Mouse (Mus musculus) T-helper 2 cell (primary cell): ENCODE results near the gene Wasf3.
"Not testable (repeated sequence)": the region's sequence is repeated elsewhere in the genome, so short reads cannot be mapped to it uniquely, and the experiment has no call there.

Experiments
- in situ Hi-C: fragments of 300-600 bp; cut with MboI, MseI; formaldehyde crosslinking; loops from one replicate; pipeline ENCODE4 v1.15.1; 2025; ENCODE audit warnings: high pct_unique_total_duplicates

Wasf3 gene

DNA sequence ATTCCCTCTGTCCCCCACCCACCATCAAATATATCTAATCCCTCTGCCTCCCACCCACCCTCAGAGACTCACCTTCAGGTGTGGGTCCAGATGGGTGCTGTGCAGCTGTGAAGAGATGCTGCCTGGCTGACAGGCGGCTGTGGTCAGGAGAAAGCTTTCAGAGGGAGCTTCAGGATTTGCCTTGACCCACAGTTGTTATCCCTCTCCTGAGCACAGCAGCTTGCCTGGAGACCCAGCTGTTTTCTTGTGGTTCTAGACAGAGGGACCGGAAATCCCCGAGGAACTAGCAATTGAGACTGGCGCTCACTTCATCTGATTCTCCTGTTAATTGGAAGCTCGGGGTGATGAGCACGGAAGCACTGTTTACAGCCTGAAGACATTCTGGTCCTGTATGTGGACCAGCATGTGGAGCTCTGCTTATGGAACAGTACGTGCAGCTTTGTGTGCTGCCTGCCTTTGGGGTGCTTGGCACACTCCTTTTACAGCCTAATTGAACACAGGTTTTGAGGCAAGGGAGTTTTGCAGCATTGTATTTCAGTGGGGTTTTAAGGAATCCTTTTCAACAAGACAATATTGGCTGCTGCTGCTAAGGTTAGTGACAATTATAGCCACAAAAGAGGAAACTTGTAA, 54.5 kb downstream of the Wasf3 start:
- in situ Hi-C loops = no loop called here

DNA sequence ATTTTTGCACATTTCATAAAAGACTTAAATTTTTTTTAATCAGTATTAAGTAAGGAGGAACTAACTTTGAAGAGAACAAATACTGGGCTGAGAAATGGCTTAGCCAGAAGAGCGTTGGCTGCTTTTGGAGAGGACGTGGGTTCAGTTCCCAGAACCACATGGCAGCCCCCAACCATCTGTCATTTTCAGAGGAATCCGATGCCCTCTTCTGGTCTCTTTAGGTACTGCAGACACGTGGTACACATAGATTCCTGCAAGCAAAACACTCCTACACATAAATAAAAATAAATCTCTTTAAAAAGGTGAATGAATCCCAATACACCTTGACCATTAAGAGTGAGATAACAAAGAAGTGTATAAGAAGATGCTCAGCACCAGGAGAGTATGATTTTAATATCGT, 55.5 kb downstream of the Wasf3 start:
- in situ Hi-C loops = no loop called here

GRCm38 (mm10) chr5:146442767-146443166, 58.0 kb downstream of the Wasf3 start:
- in situ Hi-C loops = no loop called here

DNA sequence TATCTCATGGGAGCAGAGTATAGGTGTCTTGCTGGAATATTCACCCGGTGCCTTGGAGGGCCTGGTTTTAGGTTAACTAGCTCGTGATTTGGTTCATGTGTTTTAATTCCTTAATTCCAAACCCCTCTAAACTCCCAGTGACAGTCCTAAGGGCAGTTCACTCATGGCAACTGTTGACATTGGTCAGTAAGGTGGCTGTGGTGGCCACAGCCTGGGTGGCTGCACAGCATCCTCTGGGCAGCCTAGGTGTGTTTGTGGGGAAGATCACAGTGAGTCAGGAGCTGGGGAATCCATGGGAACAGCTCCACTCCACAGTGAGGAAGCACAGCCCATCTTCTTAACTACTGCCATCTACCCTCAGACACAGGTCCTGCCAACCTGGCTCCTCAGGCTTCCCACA, 61.8 kb downstream of the Wasf3 start:
- in situ Hi-C loops = no loop called here

DNA sequence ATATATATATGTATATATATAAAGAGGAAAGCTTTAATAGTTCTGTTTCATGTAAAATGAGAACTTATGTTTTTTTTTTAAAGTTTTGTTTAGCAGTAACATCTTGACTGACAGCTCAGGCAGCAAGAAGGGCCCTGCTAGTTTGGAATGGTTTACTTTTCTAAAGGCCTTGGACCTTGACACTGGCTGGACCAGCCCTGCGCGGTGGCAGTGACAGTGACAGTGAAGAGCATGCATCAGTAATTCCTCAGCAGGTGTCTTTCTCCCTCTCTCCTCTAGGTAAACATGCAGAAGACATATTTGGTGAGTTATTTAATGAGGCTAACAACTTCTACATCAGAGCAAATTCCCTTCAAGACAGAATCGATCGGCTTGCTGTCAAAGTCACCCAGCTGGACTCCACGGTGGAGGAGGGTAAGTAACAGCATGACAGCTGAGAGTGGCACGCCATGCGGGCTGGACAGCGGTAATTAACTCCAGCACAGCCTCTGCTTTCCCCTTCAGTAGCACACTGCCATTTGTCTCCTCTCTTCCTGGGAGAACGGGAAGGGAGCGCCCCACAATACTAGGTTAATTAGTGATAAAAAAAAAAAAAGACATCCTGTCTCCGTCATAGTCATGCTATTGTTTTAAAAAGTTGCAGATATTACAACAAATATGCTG, 66.9 kb downstream of the Wasf3 start:
- in situ Hi-C loops = no loop called here

- in situ Hi-C loops = no loop called here
Observed at GRCm38 (mm10) chr5:146453556-146453955, 68.8 kb downstream of the Wasf3 start.

- in situ Hi-C loops = no loop called here
Observed at GRCm38 (mm10) chr5:146461612-146462011, 76.8 kb downstream of the Wasf3 start.

DNA sequence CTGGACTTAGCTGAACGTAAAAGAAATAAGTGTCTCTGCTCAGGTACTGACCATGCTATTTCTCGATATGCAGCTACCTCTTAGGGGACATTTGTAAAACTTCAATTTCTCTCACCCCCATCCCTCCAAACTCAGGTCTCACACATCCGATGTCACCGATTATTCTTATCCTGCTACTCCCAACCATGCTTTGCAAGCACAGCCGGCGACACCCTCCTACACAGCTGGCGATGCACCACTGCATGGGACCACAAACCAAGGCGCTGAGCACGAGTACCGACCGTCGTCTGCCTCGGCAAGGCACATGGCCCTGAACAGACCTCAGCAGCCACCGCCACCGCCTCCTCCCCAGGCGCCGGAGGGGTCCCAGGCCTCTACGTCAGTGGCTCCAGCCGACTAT, 81.9 kb downstream of the Wasf3 start:
- in situ Hi-C loops = no loop called here

- in situ Hi-C loops = no loop called here
Observed at GRCm38 (mm10) chr5:146468311-146468710, 83.5 kb downstream of the Wasf3 start.

GRCm38 (mm10) chr5:146470821-146471220, 86.0 kb downstream of the Wasf3 start:
- in situ Hi-C loops = no loop called here

DNA sequence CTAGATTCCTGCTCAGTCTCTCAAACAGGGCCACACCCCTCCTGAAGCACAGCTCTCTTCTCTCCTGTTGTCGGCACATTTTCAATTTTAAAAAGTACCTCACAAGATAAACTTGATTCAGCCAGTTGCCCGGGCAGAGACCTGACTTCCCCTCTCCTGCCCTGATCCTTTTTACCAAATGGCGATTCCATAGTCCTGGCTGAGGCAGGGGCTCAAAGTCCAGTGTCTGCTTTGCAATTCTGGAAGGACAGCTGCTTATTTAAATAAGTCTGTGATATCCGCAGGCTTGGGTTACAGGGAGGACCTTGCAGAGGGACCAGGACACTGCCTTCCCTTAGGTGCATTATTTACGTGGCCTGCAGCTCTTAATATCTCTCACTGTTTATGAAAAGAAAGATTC, 86.5 kb downstream of the Wasf3 start:
- in situ Hi-C loops = no loop called here

DNA sequence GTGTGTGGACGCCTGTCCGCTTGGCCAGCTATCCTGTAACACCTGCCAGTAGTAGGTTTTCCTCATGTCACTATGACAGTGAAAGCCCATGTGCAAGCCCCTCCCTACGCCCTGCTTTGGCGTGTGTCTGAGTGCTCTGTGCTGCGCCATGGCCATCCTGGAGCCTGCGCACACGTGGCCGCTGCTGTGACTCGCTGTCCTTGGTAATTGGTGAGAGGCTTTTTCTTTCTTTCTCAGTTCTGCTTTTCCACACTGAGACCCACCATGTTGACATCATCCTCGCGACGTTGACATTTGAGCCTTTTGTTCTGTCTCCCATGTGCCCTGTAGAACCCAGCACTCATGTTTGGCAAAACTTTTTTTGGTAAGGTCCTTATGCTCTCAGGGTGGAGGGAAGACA, 87.0 kb downstream of the Wasf3 start:
- in situ Hi-C loops = no loop called here

- in situ Hi-C loops = not testable (repeated sequence)
Observed at GRCm38 (mm10) chr5:146479564-146479963, 94.8 kb downstream of the Wasf3 start.

DNA sequence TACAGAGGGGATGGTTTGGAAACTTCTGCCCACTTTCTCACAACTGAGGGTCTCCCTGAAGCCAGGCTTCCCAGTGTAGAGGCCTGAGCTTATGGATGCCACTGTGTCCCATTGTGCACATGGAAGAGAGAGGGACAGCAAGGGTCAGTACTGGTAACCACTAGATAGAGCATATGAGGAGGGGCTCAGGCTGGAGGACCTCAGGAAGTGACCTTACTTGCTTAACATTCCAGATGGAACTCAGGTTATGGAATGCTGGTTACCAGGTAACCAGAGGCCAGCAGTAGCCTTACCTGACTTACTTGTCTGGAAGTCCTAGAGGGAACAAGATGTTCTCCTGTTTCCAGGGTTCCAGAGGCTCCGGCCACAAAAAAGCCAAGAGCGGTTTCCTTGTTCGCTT, 96.9 kb downstream of the Wasf3 start, which contains the start of gene Gm6408:
Gene Gm6408 (plus strand): TSS at position 301 of the 400 bp plus-strand sequence.
- in situ Hi-C loops = loop anchor here (5.0 to 10.0 kb wide), 3 partner anchors 157 to 324 kb away; partner anchors contain the start of gene 1700001J03Rik

- in situ Hi-C loops = loop anchor here (10.0 kb wide), 2 partner anchors 164 to 304 kb away; partner anchors contain the start of gene 1700001J03Rik
Observed at GRCm38 (mm10) chr5:146488959-146489358, 104.2 kb downstream of the Wasf3 start.

DNA sequence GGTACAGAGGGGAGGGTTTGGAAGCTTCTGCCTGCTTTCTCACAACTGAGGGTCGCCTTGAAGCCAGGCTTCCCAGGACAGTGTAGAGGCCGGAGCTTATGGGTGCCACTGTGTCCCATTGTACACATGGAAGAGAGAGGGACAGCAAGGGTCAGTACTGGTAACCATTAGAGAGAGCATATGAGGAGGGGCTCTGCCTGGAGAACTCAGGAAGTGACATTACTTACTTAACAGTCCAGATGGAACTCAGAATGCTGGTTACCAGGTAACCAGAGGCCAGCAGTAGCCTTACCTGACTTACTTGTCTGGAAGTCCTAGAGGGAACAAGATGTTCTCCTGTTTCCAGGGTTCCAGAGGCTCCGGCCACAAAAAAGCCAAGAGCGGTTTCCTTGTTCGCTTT, 106.3 kb downstream of the Wasf3 start, which contains the start of gene Gm6370:
Gene Gm6370 (plus strand): TSS at position 301 of the 400 bp plus-strand sequence.
- in situ Hi-C loops = not testable (repeated sequence)

DNA sequence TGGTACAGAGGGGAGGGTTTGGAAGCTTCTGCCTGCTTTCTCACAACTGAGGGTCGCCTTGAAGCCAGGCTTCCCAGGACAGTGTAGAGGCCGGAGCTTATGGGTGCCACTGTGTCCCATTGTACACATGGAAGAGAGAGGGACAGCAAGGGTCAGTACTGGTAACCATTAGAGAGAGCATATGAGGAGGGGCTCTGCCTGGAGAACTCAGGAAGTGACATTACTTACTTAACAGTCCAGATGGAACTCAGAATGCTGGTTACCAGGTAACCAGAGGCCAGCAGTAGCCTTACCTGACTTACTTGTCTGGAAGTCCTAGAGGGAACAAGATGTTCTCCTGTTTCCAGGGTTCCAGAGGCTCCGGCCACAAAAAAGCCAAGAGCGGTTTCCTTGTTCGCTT, 117.3 kb downstream of the Wasf3 start, which contains the start of gene 4930449I24Rik:
Gene 4930449I24Rik (plus strand): TSS at position 301 of the 400 bp plus-strand sequence.
- in situ Hi-C loops = not testable (repeated sequence)

DNA sequence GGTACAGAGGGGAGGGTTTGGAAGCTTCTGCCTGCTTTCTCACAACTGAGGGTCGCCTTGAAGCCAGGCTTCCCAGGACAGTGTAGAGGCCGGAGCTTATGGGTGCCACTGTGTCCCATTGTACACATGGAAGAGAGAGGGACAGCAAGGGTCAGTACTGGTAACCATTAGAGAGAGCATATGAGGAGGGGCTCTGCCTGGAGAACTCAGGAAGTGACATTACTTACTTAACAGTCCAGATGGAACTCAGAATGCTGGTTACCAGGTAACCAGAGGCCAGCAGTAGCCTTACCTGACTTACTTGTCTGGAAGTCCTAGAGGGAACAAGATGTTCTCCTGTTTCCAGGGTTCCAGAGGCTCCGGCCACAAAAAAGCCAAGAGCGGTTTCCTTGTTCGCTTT, 129.0 kb downstream of the Wasf3 start, which contains the start of gene Gm3402:
Gene Gm3402 (plus strand): TSS at position 301 of the 400 bp plus-strand sequence.
- in situ Hi-C loops = not testable (repeated sequence)
